Mouse (Mus musculus) 3T3-L1 (cell line): ENCODE measurements at regions not wholly inside any gene's neighbourhood (a gene's known extent, or its start where the extent isn't known, plus 50 kb on each side); places are given as distances from the start of the nearest gene placed in this dataset.
A peak's percentile ranks its signal among the peaks of the same experiment; 100 is the strongest.

Source experiments
- DNase-seq: peaks from one replicate; pipeline ENCODE4 v3.0.0-alpha.2; 2015; ENCODE audit warnings: low read depth, low spot score

GRCm38 (mm10) chr6:140927616-140928015, 198.5 kb downstream of the Gm11077 start:
- no peak for DNase-seq

- peak; percentile 54 for DNase-seq
Observed at GRCm38 (mm10) chr6:140934286-140934685, 205.2 kb downstream of the Gm11077 start.

GRCm38 (mm10) chr6:140938025-140938424, 208.9 kb downstream of the Gm11077 start:
- DNase-seq: no peak

- no peak for DNase-seq
Observed at GRCm38 (mm10) chr6:140946720-140947119, 217.6 kb downstream of the Gm11077 start.

GRCm38 (mm10) chr6:140950483-140950882, 221.4 kb downstream of the Gm11077 start:
- no peak for DNase-seq

GRCm38 (mm10) chr6:140953256-140953655, 224.2 kb downstream of the Gm11077 start:
- DNase-seq: no peak

GRCm38 (mm10) chr6:140953721-140954120, 224.6 kb downstream of the Gm11077 start:
- DNase-seq: peak; percentile 79

GRCm38 (mm10) chr6:140955751-140956521, 226.9 kb downstream of the Gm11077 start:
- no peak for DNase-seq

GRCm38 (mm10) chr6:140956522-140956863, 227.4 kb downstream of the Gm11077 start:
- DNase-seq: no peak

- DNase-seq: no peak
Observed at GRCm38 (mm10) chr6:140961987-140962386, 232.9 kb downstream of the Gm11077 start.

- DNase-seq: no peak
Observed at GRCm38 (mm10) chr6:140962563-140962962, 233.5 kb downstream of the Gm11077 start.

- DNase-seq: no peak
Observed at GRCm38 (mm10) chr6:140973732-140974131, 244.6 kb downstream of the Gm11077 start.

- no peak for DNase-seq
Observed at GRCm38 (mm10) chr6:140976989-140977388, 247.9 kb downstream of the Gm11077 start.

- no peak for DNase-seq
Observed at GRCm38 (mm10) chr6:140983610-140984009, 254.5 kb downstream of the Gm11077 start.

- no peak for DNase-seq
Observed at GRCm38 (mm10) chr6:140984249-140984648, 255.2 kb downstream of the Gm11077 start.

- no peak for DNase-seq
Observed at GRCm38 (mm10) chr6:140993643-140994580, 255.2 kb upstream of the Pde3a start.

- no peak for DNase-seq
Observed at GRCm38 (mm10) chr6:140995340-140996135, 253.5 kb upstream of the Pde3a start.

- DNase-seq: no peak
Observed at GRCm38 (mm10) chr6:140998069-140998468, 251.0 kb upstream of the Pde3a start.

- no peak for DNase-seq
Observed at GRCm38 (mm10) chr6:141000552-141000951, 248.5 kb upstream of the Pde3a start.

GRCm38 (mm10) chr6:141001306-141001705, 247.8 kb upstream of the Pde3a start:
- no peak for DNase-seq

GRCm38 (mm10) chr6:141015055-141015681, 233.9 kb upstream of the Pde3a start:
- no peak for DNase-seq
